Mouse (Mus musculus): ENCODE results near the gene Prmt9. TPM values are rescaled to one million over a fixed set of nuclear protein-coding genes. Genes with fewer than 3 reads are reported as not detected.

Gene Prmt9
- polyA plus RNA-seq, 2 experiments = 4.7 to 8.1 TPM

DNA sequence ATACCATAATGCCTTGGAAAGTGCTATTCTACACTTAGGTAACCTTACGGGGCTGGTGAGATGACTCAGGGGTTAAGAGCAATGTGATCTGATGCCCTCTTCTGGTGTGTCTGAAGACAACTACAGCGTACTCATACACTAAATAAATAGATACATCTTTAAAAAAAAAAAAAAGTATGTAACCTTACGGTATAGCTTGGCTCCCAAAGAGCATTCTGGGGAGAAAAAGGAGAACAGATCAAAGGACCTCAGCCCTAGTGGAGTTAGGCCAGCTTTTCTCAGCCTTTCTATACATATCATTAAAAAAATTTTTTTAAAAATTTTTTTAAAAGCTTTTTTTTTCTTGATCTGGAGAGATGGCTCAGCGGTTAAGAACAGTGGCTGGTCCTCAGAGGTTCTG lies 28.6 kb upstream of the Prmt9 start:
- no peaks in the 10 kb centered on the region for H3K9me3 ChIP-seq (ENCODE audit: control insufficient read depth, low read length)
- ATAC-seq (ENCODE audit: insufficient read depth) = no peak
- H3K4me2 ChIP-seq (ENCODE audit: low read depth) = no peak overlapping the region
- peaks cover 0 to 15% of the 10 kb centered on the region in 2 experiments; a peak in 3 of 4 replicates for H3K4me1 ChIP-seq (replicated peaks; ENCODE audit: control insufficient read depth in 2 of 2, insufficient read depth in 2 of 2, low read length in 1 of 2)
- TF ChIP-seq CTCF (IDR thresholded peaks at IDR 0.05; ENCODE audit: low read depth) (no peak), EP300 (IDR thresholded peaks at IDR 0.05; ENCODE audit: low read depth) (no peak)
- DNase-seq (ENCODE audit: low read depth in 3 of 3, low spot score in 3 of 3) = no peak
- no peaks in the 10 kb centered on the region for H3K27me3 ChIP-seq (ENCODE audit: control insufficient read depth, insufficient read depth, low read length)
- WGBS (ENCODE audit: insufficient replicate concordance) = 83% methylated on average over 4 of the region's 4 CpGs
- H3K36me3 ChIP-seq (replicated peaks; ENCODE audit: control insufficient read depth, insufficient read depth, low read depth) = no peaks in the 10 kb centered on the region
- no peak overlapping the region for H3K4me3 ChIP-seq (ENCODE audit: insufficient read depth in 1 of 2, low read depth in 2 of 2, low read length in 2 of 2)
- H3K9ac ChIP-seq (replicated peaks) = no peak overlapping the region
- H3K27ac ChIP-seq = no peak overlapping the region

DNA sequence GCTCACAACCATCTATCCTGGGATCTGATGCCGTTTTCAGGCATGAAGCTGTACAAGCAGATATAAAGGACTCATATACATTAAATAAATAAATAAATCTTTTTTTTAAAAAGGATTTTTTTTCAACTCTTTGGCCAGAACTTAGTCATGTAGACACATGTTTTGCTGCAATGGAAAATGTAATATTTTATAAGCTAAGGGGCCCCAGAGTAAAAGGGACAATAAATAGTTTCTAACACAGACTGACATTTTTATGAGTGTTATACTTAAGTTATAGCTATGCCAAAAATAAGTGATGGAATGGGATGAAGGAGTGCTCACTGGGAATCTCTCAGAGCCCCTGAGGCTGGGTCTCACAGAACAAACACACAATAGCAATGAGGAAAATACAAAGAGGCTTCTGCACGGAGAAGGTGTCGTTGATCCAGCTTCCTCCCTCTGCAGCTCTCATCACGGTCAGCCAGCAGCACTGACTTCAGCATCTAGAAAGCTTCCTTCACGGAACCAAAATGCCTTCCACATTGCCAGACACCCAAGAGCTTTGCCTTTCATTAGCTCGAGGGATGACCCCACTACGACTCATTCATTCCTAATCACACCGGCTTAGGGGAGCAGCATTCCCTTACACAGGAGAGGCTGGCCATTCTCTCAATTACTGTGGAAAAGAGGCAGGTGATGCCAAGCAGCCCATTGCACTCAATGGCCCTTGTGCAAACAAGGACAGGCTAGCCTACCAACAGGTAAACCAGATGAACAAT lies 28.0 kb upstream of the Prmt9 start:
- Histone ChIP-seq H3K4me1 (replicated peaks; ENCODE audit: control insufficient read depth in 2 of 2, insufficient read depth in 2 of 2, low read length in 1 of 2) (peaks cover 0 to 10% of the 10 kb centered on the region in 2 experiments; a peak in 3 of 4 replicates), H3K9ac (replicated peaks) (no peak overlapping the region), H3K4me3 (ENCODE audit: insufficient read depth in 1 of 2, low read depth in 2 of 2, low read length in 2 of 2) (no peak overlapping the region), H3K9me3 (ENCODE audit: control insufficient read depth, low read length) (no peaks in the 10 kb centered on the region), H3K36me3 (replicated peaks; ENCODE audit: control insufficient read depth, insufficient read depth, low read depth) (no peaks in the 10 kb centered on the region), H3K27ac (no peak overlapping the region), H3K4me2 (ENCODE audit: low read depth) (no peak overlapping the region), H3K27me3 (ENCODE audit: control insufficient read depth, insufficient read depth, low read length) (no peaks in the 10 kb centered on the region)
- DNase-seq (ENCODE audit: low read depth in 3 of 3, low spot score in 3 of 3) = no peak
- no peak for ATAC-seq (ENCODE audit: insufficient read depth)
- WGBS (ENCODE audit: insufficient replicate concordance) = 77% methylated on average over 8 of the region's 8 CpGs
- TF ChIP-seq EP300 (IDR thresholded peaks at IDR 0.05; ENCODE audit: low read depth) (no peak), CTCF (IDR thresholded peaks at IDR 0.05; ENCODE audit: low read depth) (no peak)

GRCm38 (mm10) chr8:77522984-77523383 lies 26.2 kb upstream of the Prmt9 start:
- 85% methylated on average over 8 of the region's 8 CpGs for WGBS (ENCODE audit: insufficient replicate concordance)
- no peak overlapping the region for H3K27ac ChIP-seq

GRCm38 (mm10) chr8:77524018-77524615 lies 25.1 kb upstream of the Prmt9 start:
- H3K27ac ChIP-seq = no peak overlapping the region
- no peaks in the 10 kb centered on the region for H3K36me3 ChIP-seq (replicated peaks; ENCODE audit: control insufficient read depth, insufficient read depth, low read depth)
- no peak overlapping the region for H3K4me3 ChIP-seq (ENCODE audit: insufficient read depth in 1 of 2, low read depth in 2 of 2, low read length in 2 of 2)
- no peak overlapping the region for H3K4me2 ChIP-seq (ENCODE audit: low read depth)
- H3K27me3 ChIP-seq (ENCODE audit: control insufficient read depth, insufficient read depth, low read length) = no peaks in the 10 kb centered on the region
- peaks cover 0 to under 1% of the 10 kb centered on the region in 2 experiments; a peak in 2 of 4 replicates for H3K4me1 ChIP-seq (replicated peaks; ENCODE audit: control insufficient read depth in 2 of 2, insufficient read depth in 2 of 2, low read length in 1 of 2)
- TF ChIP-seq CTCF (IDR thresholded peaks at IDR 0.05; ENCODE audit: low read depth) (no peak), EP300 (IDR thresholded peaks at IDR 0.05; ENCODE audit: low read depth) (no peak)
- ATAC-seq (ENCODE audit: insufficient read depth) = no peak
- no peak for DNase-seq (ENCODE audit: low read depth in 3 of 3, low spot score in 3 of 3)
- H3K9ac ChIP-seq (replicated peaks) = no peak overlapping the region
- 53% methylated on average over 14 of the region's 14 CpGs for WGBS (ENCODE audit: insufficient replicate concordance)
- H3K9me3 ChIP-seq (ENCODE audit: control insufficient read depth, low read length) = no peaks in the 10 kb centered on the region

More at GRCm38 (mm10) chr8:77522984-77523383, 26.2 kb upstream of the Prmt9 start:
- TF ChIP-seq CTCF (IDR thresholded peaks at IDR 0.05; ENCODE audit: low read depth) = no peak
- no peak for TF ChIP-seq EP300 (IDR thresholded peaks at IDR 0.05; ENCODE audit: low read depth)
- Histone ChIP-seq H3K4me1 (replicated peaks; ENCODE audit: control insufficient read depth in 2 of 2, insufficient read depth in 2 of 2, low read length in 1 of 2) (peaks cover 0 to 5% of the 10 kb centered on the region in 2 experiments; a peak in 3 of 4 replicates), H3K9ac (replicated peaks) (no peak overlapping the region), H3K4me3 (ENCODE audit: insufficient read depth in 1 of 2, low read depth in 2 of 2, low read length in 2 of 2) (no peak overlapping the region), H3K4me2 (ENCODE audit: low read depth) (no peak overlapping the region), H3K9me3 (ENCODE audit: control insufficient read depth, low read length) (no peaks in the 10 kb centered on the region), H3K27me3 (ENCODE audit: control insufficient read depth, insufficient read depth, low read length) (no peaks in the 10 kb centered on the region), H3K36me3 (replicated peaks; ENCODE audit: control insufficient read depth, insufficient read depth, low read depth) (no peaks in the 10 kb centered on the region)
- DNase-seq (ENCODE audit: low read depth in 3 of 3, low spot score in 3 of 3) (no peak), ATAC-seq (ENCODE audit: insufficient read depth) (no peak)

- H3K27me3 ChIP-seq (ENCODE audit: control insufficient read depth, insufficient read depth, low read length) = no peaks in the 10 kb centered on the region
- no peaks in the 10 kb centered on the region; a peak in 1 of 4 replicates for H3K4me1 ChIP-seq (replicated peaks; ENCODE audit: control insufficient read depth in 2 of 2, insufficient read depth in 2 of 2, low read length in 1 of 2)
- H3K9me3 ChIP-seq (ENCODE audit: control insufficient read depth, low read length) = no peaks in the 10 kb centered on the region
- no peak overlapping the region for H3K4me2 ChIP-seq (ENCODE audit: low read depth)
- H3K27ac ChIP-seq = no peak overlapping the region
- DNase-seq (ENCODE audit: low read depth in 3 of 3, low spot score in 3 of 3) (no peak), ATAC-seq (ENCODE audit: insufficient read depth) (no peak)
- no peak overlapping the region for H3K4me3 ChIP-seq (ENCODE audit: insufficient read depth in 1 of 2, low read depth in 2 of 2, low read length in 2 of 2)
- TF ChIP-seq CTCF (IDR thresholded peaks at IDR 0.05; ENCODE audit: low read depth) (peak; percentile 35), EP300 (IDR thresholded peaks at IDR 0.05; ENCODE audit: low read depth) (no peak)
- no peaks in the 10 kb centered on the region for H3K36me3 ChIP-seq (replicated peaks; ENCODE audit: control insufficient read depth, insufficient read depth, low read depth)
- H3K9ac ChIP-seq (replicated peaks) = no peak overlapping the region
- 67% methylated on average over 2 of the region's 2 CpGs for WGBS (ENCODE audit: insufficient replicate concordance)
These were observed 24.3 kb upstream of the Prmt9 start for GRCm38 (mm10) chr8:77524906-77525305.
